Mouse (Mus musculus): Measurements from ENCODE around the gene Fsd1l. TPM values are rescaled to one million over a fixed set of nuclear protein-coding genes. Genes with fewer than 3 reads are reported as not detected.

Fsd1l gene
- polyA plus RNA-seq, 1 experiment from 2014 or later, result 1.7 TPM

DNA sequence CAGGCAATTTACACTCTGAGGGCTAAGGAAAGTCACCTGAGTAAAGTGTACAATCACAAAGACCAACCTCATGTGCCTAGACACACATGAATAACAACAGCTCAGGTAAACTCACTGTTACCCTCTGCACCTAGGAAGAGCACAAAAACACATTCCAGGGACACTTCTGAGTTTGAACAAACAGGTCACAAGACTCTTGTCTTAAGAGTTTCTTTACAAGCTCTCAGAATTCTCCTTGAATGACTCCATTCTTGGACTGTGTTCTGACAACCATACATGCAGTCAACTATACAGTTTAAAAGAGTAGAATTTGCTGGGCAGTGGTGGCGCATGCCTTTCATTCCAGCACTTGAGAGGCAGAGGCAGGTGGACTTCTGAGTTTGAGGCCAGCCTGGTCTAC lies 96.8 kb downstream of the Fsd1l start:
- no peak for DNase-seq (ENCODE audit: low spot score)

DNA sequence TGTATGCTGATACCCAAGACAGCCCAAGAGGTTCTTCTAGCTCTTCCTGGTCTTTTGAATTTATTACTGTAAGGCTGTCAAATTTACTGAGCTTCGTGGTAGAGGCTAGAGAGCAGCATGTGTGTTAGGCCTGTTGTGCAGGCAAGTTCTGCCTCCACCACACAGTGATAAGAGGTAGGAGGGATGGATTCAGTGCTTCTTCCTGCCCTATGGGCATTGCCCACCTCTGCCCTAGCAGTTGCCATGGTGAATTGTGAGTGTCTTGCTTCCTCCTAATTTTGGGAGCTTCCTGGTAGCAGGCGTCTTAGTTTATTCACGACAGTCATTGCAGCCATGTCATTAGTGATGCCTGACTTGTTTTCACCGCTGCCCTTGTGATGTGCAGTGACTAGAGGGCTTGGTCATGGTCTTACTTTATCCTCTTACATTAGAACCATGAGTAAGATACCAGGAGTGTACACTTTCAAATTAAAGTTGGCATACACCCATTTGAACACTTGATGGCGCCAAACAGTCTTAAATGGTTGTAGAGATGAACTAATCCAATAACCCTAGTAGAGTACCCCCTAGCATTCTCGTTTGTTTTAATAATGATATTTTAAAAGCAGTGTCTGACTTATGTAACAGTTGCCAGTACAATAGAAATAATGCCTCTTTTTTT lies 107.8 kb downstream of the Fsd1l start:
- peak; percentile 55 for DNase-seq (ENCODE audit: low spot score)

DNA sequence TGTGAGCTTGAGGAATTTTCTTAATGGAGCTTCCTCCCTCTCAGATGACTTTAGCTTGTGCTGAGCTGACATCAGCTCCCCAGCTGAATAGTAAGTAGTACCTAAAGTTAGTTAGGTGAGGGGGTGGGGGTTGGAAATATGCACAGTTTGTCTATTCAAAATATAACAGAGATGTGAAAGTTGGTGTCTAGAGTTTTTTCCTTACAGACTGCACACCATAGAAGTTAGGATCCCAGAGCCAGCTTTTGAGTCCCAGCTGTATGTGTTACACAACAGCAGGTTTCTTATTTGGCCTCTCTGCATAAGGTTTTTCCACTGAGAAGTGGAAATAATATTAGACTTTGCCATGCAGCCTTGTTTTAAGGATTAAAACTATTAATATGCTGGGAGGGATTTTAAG lies 118.6 kb downstream of the Fsd1l start:
- DNase-seq (ENCODE audit: low spot score), result no peak

DNA sequence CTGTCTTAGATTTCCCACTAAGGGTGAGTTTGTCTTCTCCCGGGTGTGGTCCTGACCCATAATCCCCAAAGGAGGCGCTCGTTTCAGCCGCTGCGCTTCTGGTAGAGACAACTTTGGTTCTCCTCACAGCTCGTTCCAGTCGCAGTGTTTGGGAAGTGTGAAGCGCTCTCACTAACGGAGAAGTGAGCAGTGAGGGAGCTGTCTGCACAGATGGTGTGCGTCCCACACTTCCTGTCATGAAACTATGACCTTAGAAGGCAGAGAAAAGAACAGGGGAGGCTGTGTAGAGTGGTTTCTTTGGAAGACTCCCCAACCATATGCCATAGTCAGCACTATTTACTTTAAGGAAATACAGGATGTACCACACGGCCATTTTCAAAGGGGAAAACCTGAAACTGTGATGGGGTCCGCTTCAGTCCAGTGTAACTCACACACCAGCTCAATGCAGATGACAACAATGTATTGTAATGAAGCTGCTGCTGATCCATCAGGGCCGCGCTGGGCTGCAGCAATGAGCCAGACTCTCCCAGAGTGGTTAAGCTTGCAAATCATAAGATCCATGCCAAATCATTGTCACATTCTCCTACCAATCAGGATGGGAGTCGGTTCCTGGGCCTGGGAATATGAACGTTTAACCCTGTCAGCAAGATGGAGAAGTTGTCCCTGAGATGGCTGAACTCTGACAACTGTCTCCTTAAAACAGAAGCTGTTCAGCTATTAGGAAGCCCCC lies 119.3 kb downstream of the Fsd1l start:
- no peak for DNase-seq (ENCODE audit: low spot score)

Other genes starting within 250 kb of the Fsd1l start
- 9.5 and 9.6 TPM in 2 replicates for gene Slc44a1, start 191.1 kb upstream of the Fsd1l start, polyA plus RNA-seq (2015; fragmentation: Nextera tagmentation; extraction: Ambion mirVana)
- 4.3 and 4.4 TPM in 2 replicates for gene Fktn, start 82.5 kb downstream of the Fsd1l start, polyA plus RNA-seq (2015; fragmentation: Nextera tagmentation; extraction: Ambion mirVana)
- gene Tal2, start 148.2 kb downstream of the Fsd1l start, polyA plus RNA-seq (2015; fragmentation: Nextera tagmentation; extraction: Ambion mirVana), result 0.08 TPM in 1 of 2 replicates, not detected in the other
- 6.9 TPM in 2 replicates for gene Tmem38b, start 194.6 kb downstream of the Fsd1l start, polyA plus RNA-seq (2015; fragmentation: Nextera tagmentation; extraction: Ambion mirVana)